Mouse (Mus musculus): ENCODE data around the gene Gm28042. TPM values are rescaled to one million over a fixed set of nuclear protein-coding genes. Genes with fewer than 3 reads are reported as not detected.

The Gm28042 gene
- polyA plus RNA-seq, 1 experiment from 2014 or later: 2.2 TPM

Small RNA genes within 50 kb of the gene (microRNA-seq; reads per million reads assigned to microRNA genes)
- gene Mir7665: not detected

Other genes starting within 250 kb of the Gm28042 start
- gene Rpap1, start 240.0 kb upstream of the Gm28042 start, polyA plus RNA-seq (2015; fragmentation: Nextera tagmentation; extraction: Ambion mirVana): 17.2 and 18.3 TPM in 2 replicates
- gene Tyro3, start 229.8 kb upstream of the Gm28042 start, polyA plus RNA-seq (2015; fragmentation: Nextera tagmentation; extraction: Ambion mirVana): 5.1 and 8.0 TPM in 2 replicates
- gene Mga, start 130.3 kb upstream of the Gm28042 start, polyA plus RNA-seq (2015; fragmentation: Nextera tagmentation; extraction: Ambion mirVana): 14.9 and 17.8 TPM in 2 replicates
- gene Mapkbp1, start 54.8 kb upstream of the Gm28042 start, polyA plus RNA-seq (2015; fragmentation: Nextera tagmentation; extraction: Ambion mirVana): 2.2 and 2.4 TPM in 2 replicates
- gene Jmjd7, start within 50 bp of the Gm28042 start, polyA plus RNA-seq (2015; fragmentation: Nextera tagmentation; extraction: Ambion mirVana): 16.7 and 17.3 TPM in 2 replicates
- gene Pla2g4b, start 5.9 kb downstream of the Gm28042 start, polyA plus RNA-seq (2015; fragmentation: Nextera tagmentation; extraction: Ambion mirVana): 1.8 and 2.3 TPM in 2 replicates
- gene Ehd4, start 127.1 kb downstream of the Gm28042 start, polyA plus RNA-seq (2015; fragmentation: Nextera tagmentation; extraction: Ambion mirVana): 163 and 195 TPM in 2 replicates
- gene Pla2g4e, start 217.8 kb downstream of the Gm28042 start, polyA plus RNA-seq (2015; fragmentation: Nextera tagmentation; extraction: Ambion mirVana): 1.6 and 2.1 TPM in 2 replicates